Mouse (Mus musculus): Measurements from ENCODE around the gene Hs3st3b1.

Gene Hs3st3b1

GRCm38 (mm10) chr11:63923386-63923785, 1.3 kb upstream of the Hs3st3b1 start:
- DNase-seq (ENCODE audit: low spot score) = no peak

GRCm38 (mm10) chr11:63921044-63921951, 792 bp downstream of the Hs3st3b1 start:
- peak; percentile 31 for DNase-seq (ENCODE audit: low spot score)

- peak; percentile 85 for DNase-seq (ENCODE audit: low spot score)
These were observed 1.6 kb downstream of the Hs3st3b1 start for GRCm38 (mm10) chr11:63920531-63920930.

- no peak for DNase-seq (ENCODE audit: low spot score)
These were observed 2.6 kb downstream of the Hs3st3b1 start for GRCm38 (mm10) chr11:63919211-63920098.

GRCm38 (mm10) chr11:63918321-63919105, 3.6 kb downstream of the Hs3st3b1 start:
- DNase-seq (ENCODE audit: low spot score) = no peak

GRCm38 (mm10) chr11:63917561-63917960, 4.5 kb downstream of the Hs3st3b1 start:
- DNase-seq (ENCODE audit: low spot score) = no peak

GRCm38 (mm10) chr11:63914388-63914787, 7.7 kb downstream of the Hs3st3b1 start:
- DNase-seq (ENCODE audit: low spot score) = peak; percentile 74

- no peak for DNase-seq (ENCODE audit: low spot score)
These were observed 8.2 kb downstream of the Hs3st3b1 start for GRCm38 (mm10) chr11:63913936-63914335.

GRCm38 (mm10) chr11:63911001-63911400, 11.1 kb downstream of the Hs3st3b1 start:
- DNase-seq (ENCODE audit: low spot score) = no peak

GRCm38 (mm10) chr11:63909961-63910360, 12.1 kb downstream of the Hs3st3b1 start:
- DNase-seq (ENCODE audit: low spot score) = no peak

- DNase-seq (ENCODE audit: low spot score) = peak; percentile 53
These were observed 13.6 kb downstream of the Hs3st3b1 start for GRCm38 (mm10) chr11:63908500-63908899.

- no peak for DNase-seq (ENCODE audit: low spot score)
These were observed 15.3 kb downstream of the Hs3st3b1 start for GRCm38 (mm10) chr11:63906552-63907353.

GRCm38 (mm10) chr11:63904787-63905186, 17.3 kb downstream of the Hs3st3b1 start:
- DNase-seq (ENCODE audit: low spot score) = no peak

- DNase-seq (ENCODE audit: low spot score) = no peak
These were observed 23.5 kb downstream of the Hs3st3b1 start for GRCm38 (mm10) chr11:63898509-63899168.

- no peak for DNase-seq (ENCODE audit: low spot score)
These were observed 24.1 kb downstream of the Hs3st3b1 start for GRCm38 (mm10) chr11:63897856-63898508.

GRCm38 (mm10) chr11:63897011-63897410, 25.1 kb downstream of the Hs3st3b1 start:
- DNase-seq (ENCODE audit: low spot score) = no peak

- DNase-seq (ENCODE audit: low spot score) = no peak
These were observed 27.9 kb downstream of the Hs3st3b1 start for GRCm38 (mm10) chr11:63894188-63894587.

GRCm38 (mm10) chr11:63893557-63893956, 28.5 kb downstream of the Hs3st3b1 start:
- DNase-seq (ENCODE audit: low spot score) = no peak

GRCm38 (mm10) chr11:63891479-63892020, 30.5 kb downstream of the Hs3st3b1 start:
- no peak for DNase-seq (ENCODE audit: low spot score)

- no peak for DNase-seq (ENCODE audit: low spot score)
These were observed 38.7 kb downstream of the Hs3st3b1 start for GRCm38 (mm10) chr11:63883385-63883784.

All from T-cell, adult 2 months (primary cell).